Mouse (Mus musculus) CD4-positive, CD25-positive, alpha-beta regulatory T cell, adult 2 months (primary cell): ENCODE measurements around the gene Tbx2.

ENCODE experiments used
- DNase-seq: peaks from one replicate; pipeline ENCODE4 v3.0.0-alpha.2; 2012; ENCODE audit warnings: low read depth, low spot score

Tbx2 gene

GRCm38 (mm10) chr11:85840031-85840802 lies 7.9 kb downstream of the Tbx2 start:
- DNase-seq = peak; percentile 26

- peak; percentile 15 for DNase-seq
Observed at GRCm38 (mm10) chr11:85840803-85841145, 8.4 kb downstream of the Tbx2 start.

- peak; percentile 15 for DNase-seq
Observed at GRCm38 (mm10) chr11:85841211-85841681, 8.9 kb downstream of the Tbx2 start.

GRCm38 (mm10) chr11:85841980-85842379 lies 9.6 kb downstream of the Tbx2 start:
- peak; percentile 73 for DNase-seq

- no peak for DNase-seq
Observed at GRCm38 (mm10) chr11:85842596-85843346, 10.4 kb downstream of the Tbx2 start.

GRCm38 (mm10) chr11:85843347-85843692 lies 11.0 kb downstream of the Tbx2 start:
- DNase-seq = peak; percentile 80

- DNase-seq = peak; percentile 73
Observed at GRCm38 (mm10) chr11:85844144-85844965, 12.0 kb downstream of the Tbx2 start.

GRCm38 (mm10) chr11:85844971-85845370 lies 12.6 kb downstream of the Tbx2 start:
- no peak for DNase-seq

GRCm38 (mm10) chr11:85845921-85846320 lies 13.6 kb downstream of the Tbx2 start:
- DNase-seq = no peak

- no peak for DNase-seq
Observed at GRCm38 (mm10) chr11:85846509-85846908, 14.2 kb downstream of the Tbx2 start.

GRCm38 (mm10) chr11:85849037-85849436 lies 16.7 kb downstream of the Tbx2 start:
- DNase-seq = peak; percentile 79

GRCm38 (mm10) chr11:85850233-85850632 lies 17.9 kb downstream of the Tbx2 start, which contains the start of gene Gm11444:
Gm11444 (minus strand) TSS chr11:85850333.
- DNase-seq = no peak

GRCm38 (mm10) chr11:85850758-85851157 lies 18.4 kb downstream of the Tbx2 start:
- no peak for DNase-seq

- DNase-seq = no peak
Observed at GRCm38 (mm10) chr11:85857997-85858698, 25.8 kb downstream of the Tbx2 start.

- DNase-seq = peak; percentile 26
Observed at GRCm38 (mm10) chr11:85864363-85864762, 32.0 kb downstream of the Tbx2 start.

GRCm38 (mm10) chr11:85876059-85876788 lies 43.9 kb downstream of the Tbx2 start:
- DNase-seq = no peak

GRCm38 (mm10) chr11:85884498-85884897 lies 52.1 kb downstream of the Tbx2 start:
- no peak for DNase-seq

GRCm38 (mm10) chr11:85885665-85886428 lies 53.5 kb downstream of the Tbx2 start, which contains the start of gene Tbx4:
Tbx4 (plus strand) TSS chr11:85886422.
- no peak for DNase-seq

GRCm38 (mm10) chr11:85886429-85886785 lies 54.1 kb downstream of the Tbx2 start:
- no peak for DNase-seq

- DNase-seq = no peak
Observed at GRCm38 (mm10) chr11:85887273-85887672, 54.9 kb downstream of the Tbx2 start.
